Mouse (Mus musculus): ENCODE results near the gene Abca2. TPM values are rescaled to one million over a fixed set of nuclear protein-coding genes. Genes with fewer than 3 reads are reported as not detected.
A peak's percentile ranks its signal among the peaks of the same experiment; 100 is the strongest.
"Not testable (repeated sequence)": the region's sequence is repeated elsewhere in the genome, so short reads cannot be mapped to it uniquely, and the experiment has no call there.

Abca2 gene
- polyA plus RNA-seq, 1 experiment from 2014 or later: 2.8 TPM

DNA sequence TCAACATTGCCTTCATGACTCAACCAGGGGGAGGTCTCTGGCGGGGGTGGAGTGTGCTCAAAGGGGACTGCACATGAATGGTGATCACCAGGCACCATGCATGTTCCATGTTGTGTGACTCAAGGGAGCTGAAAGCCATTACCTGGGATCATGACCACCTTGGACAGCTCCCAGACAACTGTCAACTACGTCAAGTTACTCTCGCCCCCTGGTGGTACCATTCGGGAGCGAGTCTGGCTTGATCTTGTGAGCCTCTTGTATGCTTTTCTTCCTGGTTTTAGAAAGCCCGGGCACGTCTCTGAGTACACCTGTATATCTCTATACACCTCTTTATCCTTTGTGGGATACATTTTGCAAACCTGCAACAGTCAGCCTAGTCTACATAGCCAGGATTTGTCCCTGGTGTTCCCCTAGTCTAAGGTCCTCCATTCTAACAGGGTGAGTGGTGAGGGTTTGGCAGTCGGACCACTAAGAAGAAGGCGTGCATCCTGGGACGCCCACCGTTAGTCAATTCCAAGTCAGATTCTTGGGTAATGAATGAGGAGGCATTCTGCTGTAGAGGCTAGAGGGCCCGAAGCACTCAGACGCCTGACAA is 26.0 kb upstream of the Abca2 start:
- H3K4me1 ChIP-seq: peaks cover 15% of the 10 kb centered on the region
- peaks cover 100% of the 10 kb centered on the region for H3K27me3 ChIP-seq (replicated peaks)
- no peaks in the 10 kb centered on the region for H3K9me3 ChIP-seq (replicated peaks)
- no peak overlapping the region for H3K27ac ChIP-seq
- H3K4me2 ChIP-seq: peak overlapping the region; percentile 53
- H3K9ac ChIP-seq: no peak overlapping the region
- 5% methylated on average over 13 of the region's 13 CpGs for WGBS (ENCODE audit: insufficient replicate concordance)
- no peaks in the 10 kb centered on the region for H3K36me3 ChIP-seq
- H3K4me3 ChIP-seq: peak overlapping the region; percentile 44
- no peak for ATAC-seq

DNA sequence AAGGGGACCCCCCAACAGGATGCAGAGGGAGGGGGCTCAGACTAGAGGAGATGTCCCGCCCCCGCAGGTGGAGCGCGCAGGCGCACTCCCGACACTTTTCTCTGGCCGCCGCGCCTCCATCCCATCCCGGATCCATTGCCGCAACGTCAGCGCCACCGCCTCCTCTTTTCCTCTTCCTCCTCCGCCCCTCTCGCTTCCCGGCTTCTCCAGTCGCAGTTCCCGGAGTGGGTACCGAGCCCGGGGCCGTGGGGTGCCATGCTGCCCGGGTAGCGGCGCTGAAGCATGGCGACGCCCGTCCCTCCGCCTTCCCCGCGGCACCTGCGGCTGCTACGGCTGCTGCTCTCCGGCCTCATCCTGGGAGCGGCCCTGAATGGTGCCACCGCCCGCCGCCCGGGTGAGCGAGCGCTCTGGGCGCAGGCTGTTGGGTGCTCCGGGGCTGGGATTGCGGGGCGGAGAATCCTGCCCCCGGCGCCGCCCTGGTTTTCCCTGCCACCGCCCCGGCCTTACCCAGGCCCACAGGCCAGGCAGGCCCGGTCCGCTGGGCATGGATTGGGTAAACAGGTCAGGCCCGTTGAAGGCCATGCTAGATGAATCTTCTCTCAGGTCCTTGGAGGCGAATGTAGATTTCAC is 25.4 kb upstream of the Abca2 start:
- H3K9me3 ChIP-seq (replicated peaks): no peaks in the 10 kb centered on the region
- ATAC-seq: no peak
- no peak overlapping the region for H3K9ac ChIP-seq
- H3K36me3 ChIP-seq: no peaks in the 10 kb centered on the region
- WGBS (ENCODE audit: insufficient replicate concordance): 5% methylated on average over 49 of the region's 54 CpGs
- peaks cover 100% of the 10 kb centered on the region for H3K27me3 ChIP-seq (replicated peaks)
- no peak overlapping the region for H3K27ac ChIP-seq
- H3K4me2 ChIP-seq: peak overlapping the region; percentile 53
- peak overlapping the region; percentile 44 for H3K4me3 ChIP-seq
- H3K4me1 ChIP-seq: peaks cover 15% of the 10 kb centered on the region

DNA sequence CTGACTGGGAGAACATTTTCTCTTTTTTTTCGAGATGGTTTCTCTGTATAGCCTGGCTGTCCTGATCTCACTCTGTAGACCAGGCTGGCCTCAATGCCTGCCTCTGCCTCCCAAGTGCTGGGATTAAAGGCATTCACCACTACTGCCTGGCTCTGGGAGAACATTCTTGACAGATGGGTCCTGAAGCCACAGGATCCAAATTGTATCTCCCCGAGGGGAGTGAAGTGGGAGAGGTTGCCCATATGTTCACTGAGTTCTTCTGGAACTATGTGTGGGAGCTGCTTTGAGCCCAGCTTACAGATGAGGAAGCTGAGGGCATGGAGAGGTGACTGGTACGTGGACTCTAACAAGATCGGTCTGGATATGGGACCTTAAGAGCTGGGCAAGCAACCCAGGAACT is 24.5 kb upstream of the Abca2 start:
- H3K4me2 ChIP-seq: no peak overlapping the region

DNA sequence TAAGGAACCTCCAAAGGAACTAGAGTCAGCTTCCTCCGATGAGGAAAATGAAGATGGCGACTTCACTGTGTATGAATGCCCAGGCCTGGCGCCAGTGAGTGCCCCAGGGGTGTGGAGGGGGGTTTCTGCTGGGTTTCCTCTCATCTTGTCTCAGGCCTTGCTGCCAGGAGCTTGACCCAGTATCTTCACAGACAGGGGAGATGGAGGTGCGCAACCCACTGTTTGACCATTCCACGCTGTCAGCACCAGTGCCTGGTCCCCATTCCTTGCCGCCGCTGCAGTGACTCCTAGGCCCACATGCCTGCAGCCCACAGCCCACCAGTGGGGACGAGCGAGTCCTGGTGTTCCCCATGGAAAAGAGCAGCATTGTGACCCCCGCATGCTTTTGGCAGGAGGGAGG is 19.6 kb upstream of the Abca2 start:
- Histone ChIP-seq H3K4me1 (no peaks in the 10 kb centered on the region), H3K4me2 (no peak overlapping the region), H3K9ac (no peak overlapping the region), H3K9me3 (replicated peaks) (no peaks in the 10 kb centered on the region), H3K27ac (no peak overlapping the region), H3K36me3 (no peaks in the 10 kb centered on the region), H3K4me3 (no peak overlapping the region), H3K27me3 (replicated peaks) (peaks cover 58% of the 10 kb centered on the region)
- ATAC-seq: no peak
- WGBS (ENCODE audit: insufficient replicate concordance): 74% methylated on average over 10 of the region's 10 CpGs

More for the DNA sequence above, 24.5 kb upstream of the Abca2 start:
- H3K9me3 ChIP-seq (replicated peaks): no peaks in the 10 kb centered on the region
- no peak for ATAC-seq
- no peaks in the 10 kb centered on the region for H3K36me3 ChIP-seq
- peaks cover 15% of the 10 kb centered on the region for H3K4me1 ChIP-seq
- no peak overlapping the region for H3K9ac ChIP-seq
- 67% methylated on average over 4 of the region's 4 CpGs for WGBS (ENCODE audit: insufficient replicate concordance)
- no peak overlapping the region for H3K4me3 ChIP-seq
- H3K27me3 ChIP-seq (replicated peaks): peaks cover 98% of the 10 kb centered on the region
- no peak overlapping the region for H3K27ac ChIP-seq

DNA sequence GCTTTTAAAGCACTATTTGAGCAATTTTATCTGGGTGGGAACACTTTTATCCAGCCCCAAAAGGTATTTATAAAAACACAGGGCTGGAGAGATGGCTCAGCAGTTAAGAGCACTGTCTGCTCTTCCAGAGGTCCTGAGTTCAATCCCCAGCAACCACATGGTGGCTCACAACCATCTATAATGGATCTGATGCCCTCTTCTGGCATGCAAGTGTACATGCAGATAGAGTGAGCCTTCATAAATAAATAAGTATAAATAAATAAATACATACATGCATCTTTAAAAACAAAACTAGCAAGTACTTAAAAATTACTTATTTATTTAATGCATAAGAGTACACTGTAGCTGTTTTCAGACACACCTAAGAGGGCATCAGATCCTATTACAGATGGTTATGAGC is 15.1 kb upstream of the Abca2 start:
- H3K36me3 ChIP-seq; H3K9me3 ChIP-seq (replicated peaks); H3K4me1 ChIP-seq; H3K27ac ChIP-seq; ATAC-seq; H3K9ac ChIP-seq; H3K4me3 ChIP-seq; H3K4me2 ChIP-seq: not testable (repeated sequence)
- H3K27me3 ChIP-seq (replicated peaks): peaks cover 32% of the 10 kb centered on the region

DNA sequence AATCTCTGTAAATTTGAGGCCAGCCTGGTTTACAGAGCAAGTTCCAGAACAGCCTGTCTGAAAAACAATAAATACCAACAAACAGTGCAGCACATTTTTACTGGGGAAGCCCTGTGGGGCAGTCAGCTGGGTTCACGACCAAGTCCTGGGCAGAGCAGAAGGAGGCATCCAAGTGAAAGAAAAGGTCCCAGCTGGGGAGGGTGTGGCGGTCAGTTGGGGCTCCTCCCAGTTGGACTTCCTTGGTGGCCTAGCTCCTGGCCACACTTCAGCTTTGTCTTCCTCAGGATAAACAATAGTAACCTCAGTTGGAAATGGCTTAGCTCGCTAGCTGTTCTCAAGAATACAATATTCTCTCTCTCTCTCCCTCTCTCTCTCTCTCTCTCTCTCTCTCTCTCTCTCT is 11.1 kb upstream of the Abca2 start:
- H3K4me2 ChIP-seq: no peak overlapping the region
- peaks cover 23% of the 10 kb centered on the region for H3K27me3 ChIP-seq (replicated peaks)
- H3K9ac ChIP-seq: no peak overlapping the region
- H3K27ac ChIP-seq: no peak overlapping the region
- WGBS (ENCODE audit: insufficient replicate concordance): 32% methylated on average over 3 of the region's 3 CpGs
- no peaks in the 10 kb centered on the region for H3K36me3 ChIP-seq
- H3K9me3 ChIP-seq (replicated peaks): no peaks in the 10 kb centered on the region
- ATAC-seq: no peak
- H3K4me1 ChIP-seq: 0 out of 2 replicates have a peak, but pooled peaks cover 2% of the 10 kb centered on the region
- H3K4me3 ChIP-seq: no peak overlapping the region

DNA sequence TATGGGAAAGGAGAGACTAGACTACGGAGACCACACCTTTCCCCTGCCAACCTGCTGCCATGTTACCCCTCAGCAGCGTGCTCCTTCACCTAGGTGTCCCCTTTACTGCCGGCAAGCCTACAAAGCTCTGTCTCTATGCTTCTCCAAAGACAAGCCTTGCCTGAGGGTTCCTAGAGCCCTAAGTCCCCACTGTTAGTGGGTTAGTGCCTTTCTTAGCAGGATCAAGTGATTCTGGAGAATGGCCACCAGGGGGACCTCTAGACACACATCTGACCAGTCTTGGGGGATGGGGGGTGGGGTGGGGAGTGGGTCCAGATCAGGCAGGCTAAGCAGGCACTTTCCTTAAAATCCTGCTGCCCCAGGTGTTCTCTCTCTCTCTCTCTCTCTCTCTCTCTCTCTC is 6.6 kb upstream of the Abca2 start:
- no peak overlapping the region for H3K9ac ChIP-seq
- no peak; the same call in 1 of the 2 replicates for ATAC-seq
- H3K9me3 ChIP-seq (replicated peaks): no peaks in the 10 kb centered on the region
- H3K36me3 ChIP-seq: no peaks in the 10 kb centered on the region
- peaks cover 19% of the 10 kb centered on the region for H3K4me1 ChIP-seq
- no peak overlapping the region for H3K27ac ChIP-seq
- no peak overlapping the region for H3K4me2 ChIP-seq
- H3K27me3 ChIP-seq (replicated peaks): peaks cover 50% of the 10 kb centered on the region
- WGBS (ENCODE audit: insufficient replicate concordance): 17% methylated on average over 3 of the region's 3 CpGs
- H3K4me3 ChIP-seq: no peak overlapping the region

DNA sequence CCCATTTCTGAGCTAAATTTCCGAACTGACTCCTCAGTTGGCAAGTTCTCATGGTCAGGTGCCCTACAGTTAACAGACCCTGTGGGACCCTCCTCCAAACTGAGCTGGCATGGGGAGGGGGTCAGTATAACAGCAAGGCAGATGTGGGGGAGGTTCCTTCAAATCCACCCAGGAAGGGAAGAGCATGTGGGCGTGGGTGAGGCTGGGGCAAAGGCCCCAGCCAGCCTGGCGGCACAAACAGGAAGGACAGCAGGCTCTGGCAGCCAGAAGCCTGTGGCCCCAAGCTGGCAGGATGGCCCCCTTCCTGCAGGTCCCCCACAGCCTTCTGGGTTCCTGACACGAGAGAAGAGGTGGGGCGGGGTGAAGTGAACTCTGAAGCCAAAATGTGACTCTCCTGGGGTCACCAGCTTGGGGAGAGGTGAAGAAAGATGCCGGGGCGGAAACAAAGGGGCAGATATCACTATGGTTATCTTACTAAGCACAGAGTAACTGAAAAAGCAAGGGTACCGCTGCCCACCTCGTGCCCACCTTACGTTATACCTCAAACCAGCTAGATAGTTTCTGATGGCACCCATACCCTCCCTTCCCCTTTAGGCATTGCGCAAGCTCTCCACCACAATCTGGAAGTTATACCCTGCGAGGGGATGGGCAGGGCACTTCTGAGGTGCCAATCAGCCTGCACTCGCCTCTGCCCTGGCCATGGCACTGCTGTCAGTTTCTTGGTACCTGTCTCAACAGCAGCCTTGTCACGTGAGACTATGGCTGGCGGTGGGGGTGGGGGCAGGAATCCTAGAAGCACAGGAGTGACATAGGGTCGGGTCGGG is 5.7 kb upstream of the Abca2 start, which contains the start of gene Fut7:
TSS of gene Fut7 (plus strand) at position 681 of the 824 bp plus-strand sequence.
- Histone ChIP-seq H3K9ac (no peak within 1 kb of the TSS), H3K9me3 (replicated peaks) (no peaks in the 10 kb centered on the region), H3K4me1 (peaks cover 20% of the 10 kb centered on the region), H3K4me2 (no peak within 1 kb of the TSS), H3K4me3 (no peak within 1 kb of the TSS), H3K36me3 (no peaks in the 10 kb centered on the region), H3K27ac (no peak within 1 kb of the TSS), H3K27me3 (replicated peaks) (peaks cover 50% of the 10 kb centered on the region)
- 39% methylated on average over 17 of the region's 17 CpGs for WGBS (ENCODE audit: insufficient replicate concordance)
- no peak for ATAC-seq

DNA sequence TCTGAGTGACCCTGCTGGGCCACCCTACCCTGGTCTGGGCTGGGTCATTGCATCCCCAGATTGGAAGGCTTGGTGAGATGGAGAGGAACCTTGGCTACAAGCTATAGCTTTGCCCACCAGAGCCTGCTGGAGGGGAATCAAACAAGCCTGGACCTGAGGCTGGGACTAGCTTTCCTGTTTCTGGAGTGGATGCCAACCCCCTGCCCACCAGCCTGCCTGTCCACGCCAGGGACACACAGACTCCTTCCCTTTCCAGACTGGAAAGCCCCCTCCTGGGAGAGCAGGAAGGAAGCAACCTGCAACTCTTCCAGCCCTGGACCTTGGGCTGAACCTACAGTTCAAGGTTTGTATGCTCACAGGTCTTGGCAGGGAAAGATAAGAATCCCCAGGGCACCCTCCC is 4.9 kb upstream of the Abca2 start:
- no peaks in the 10 kb centered on the region for H3K36me3 ChIP-seq
- 45% methylated on average over 1 of the region's 1 CpGs for WGBS (ENCODE audit: insufficient replicate concordance)
- no peak overlapping the region for H3K9ac ChIP-seq
- no peaks in the 10 kb centered on the region for H3K9me3 ChIP-seq (replicated peaks)
- H3K27me3 ChIP-seq (replicated peaks): peaks cover 46% of the 10 kb centered on the region
- ATAC-seq: no peak
- no peak overlapping the region for H3K27ac ChIP-seq
- H3K4me1 ChIP-seq: peaks cover 27% of the 10 kb centered on the region
- H3K4me2 ChIP-seq: no peak overlapping the region
- H3K4me3 ChIP-seq: no peak overlapping the region

DNA sequence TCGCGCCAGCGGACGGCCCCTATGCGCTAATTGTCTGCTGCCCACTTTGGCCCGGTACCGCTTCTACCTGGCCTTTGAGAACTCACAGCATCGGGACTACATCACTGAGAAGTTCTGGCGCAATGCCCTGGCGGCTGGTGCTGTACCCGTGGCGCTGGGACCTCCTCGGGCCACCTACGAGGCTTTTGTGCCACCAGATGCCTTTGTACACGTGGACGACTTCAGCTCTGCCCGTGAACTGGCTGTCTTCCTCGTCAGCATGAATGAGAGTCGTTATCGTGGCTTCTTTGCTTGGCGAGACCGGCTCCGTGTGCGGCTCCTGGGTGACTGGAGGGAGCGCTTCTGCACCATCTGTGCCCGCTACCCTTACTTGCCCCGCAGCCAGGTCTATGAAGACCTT is 3.0 kb upstream of the Abca2 start:
- no peak for ATAC-seq
- Histone ChIP-seq H3K9ac (no peak overlapping the region), H3K36me3 (no peaks in the 10 kb centered on the region), H3K4me3 (no peak overlapping the region), H3K4me1 (peaks cover 38% of the 10 kb centered on the region), H3K9me3 (replicated peaks) (no peaks in the 10 kb centered on the region), H3K4me2 (no peak overlapping the region), H3K27ac (no peak overlapping the region), H3K27me3 (replicated peaks) (peaks cover 61% of the 10 kb centered on the region)
- WGBS (ENCODE audit: insufficient replicate concordance): 57% methylated on average over 27 of the region's 27 CpGs

DNA sequence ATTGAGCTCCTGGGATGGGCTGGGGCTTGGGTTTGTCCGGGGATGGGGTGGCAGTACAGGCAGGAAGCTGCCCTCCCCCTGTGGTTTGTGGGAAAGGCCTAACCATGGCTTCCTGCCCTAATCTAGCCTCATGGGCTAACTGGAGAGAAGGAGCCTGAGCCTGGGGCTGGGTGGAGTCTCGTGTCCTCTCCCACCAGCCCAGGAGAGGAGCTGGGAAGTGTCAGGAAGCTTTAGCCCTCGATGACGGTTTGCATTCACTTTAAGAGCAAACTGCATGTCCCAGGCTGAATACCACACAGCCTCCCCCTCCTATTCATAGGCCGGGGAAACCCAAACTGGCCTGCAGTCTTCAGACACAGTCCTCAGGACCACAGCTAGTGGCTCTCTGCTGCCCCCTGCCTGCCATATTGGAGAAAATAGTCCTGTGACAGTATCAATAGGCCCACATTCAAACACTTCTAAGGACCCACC is 1.7 kb upstream of the Abca2 start:
- Histone ChIP-seq H3K27me3 (replicated peaks) (peaks cover 65% of the 10 kb centered on the region), H3K4me2 (no peak overlapping the region), H3K36me3 (no peaks in the 10 kb centered on the region), H3K4me3 (no peak overlapping the region), H3K27ac (no peak overlapping the region), H3K9me3 (replicated peaks) (no peaks in the 10 kb centered on the region), H3K4me1 (peaks cover 44% of the 10 kb centered on the region), H3K9ac (no peak overlapping the region)
- no peak for ATAC-seq
- 9% methylated on average over 5 of the region's 5 CpGs for WGBS (ENCODE audit: insufficient replicate concordance)

DNA sequence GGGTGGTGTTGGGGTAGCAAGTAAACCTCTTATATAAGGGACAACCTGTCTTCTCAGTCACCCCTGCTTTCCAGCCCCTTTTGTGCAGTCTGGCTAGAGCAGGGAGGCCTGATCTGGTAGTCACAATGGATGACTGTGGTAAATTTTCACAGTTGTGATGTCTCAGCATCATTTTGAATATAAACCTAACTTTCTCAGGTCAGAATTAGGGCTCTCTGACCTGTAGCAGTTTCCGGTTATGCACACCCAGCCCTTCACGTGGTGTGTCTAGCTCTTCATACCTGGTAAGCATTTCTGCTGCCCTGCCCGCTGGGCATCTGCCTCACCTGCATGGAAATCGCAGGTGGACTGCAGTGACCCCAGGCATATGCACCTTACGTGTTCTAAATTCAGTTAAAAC is 1.2 kb upstream of the Abca2 start:
- Histone ChIP-seq H3K36me3 (no peaks in the 10 kb centered on the region), H3K9ac (no peak overlapping the region), H3K27me3 (replicated peaks) (peaks cover 65% of the 10 kb centered on the region), H3K4me3 (no peak overlapping the region), H3K4me2 (no peak overlapping the region), H3K4me1 (peaks cover 49% of the 10 kb centered on the region), H3K27ac (no peak overlapping the region), H3K9me3 (replicated peaks) (no peaks in the 10 kb centered on the region)
- 75% methylated on average over 5 of the region's 5 CpGs for WGBS (ENCODE audit: insufficient replicate concordance)
- no peak for ATAC-seq

Data from liver, embryonic 12.5 days (tissue).